Mouse (Mus musculus): ENCODE measurements around the gene Uchl4.
"Not testable (repeated sequence)": the region's sequence is repeated elsewhere in the genome, so short reads cannot be mapped to it uniquely, and the experiment has no call there.

DNA sequence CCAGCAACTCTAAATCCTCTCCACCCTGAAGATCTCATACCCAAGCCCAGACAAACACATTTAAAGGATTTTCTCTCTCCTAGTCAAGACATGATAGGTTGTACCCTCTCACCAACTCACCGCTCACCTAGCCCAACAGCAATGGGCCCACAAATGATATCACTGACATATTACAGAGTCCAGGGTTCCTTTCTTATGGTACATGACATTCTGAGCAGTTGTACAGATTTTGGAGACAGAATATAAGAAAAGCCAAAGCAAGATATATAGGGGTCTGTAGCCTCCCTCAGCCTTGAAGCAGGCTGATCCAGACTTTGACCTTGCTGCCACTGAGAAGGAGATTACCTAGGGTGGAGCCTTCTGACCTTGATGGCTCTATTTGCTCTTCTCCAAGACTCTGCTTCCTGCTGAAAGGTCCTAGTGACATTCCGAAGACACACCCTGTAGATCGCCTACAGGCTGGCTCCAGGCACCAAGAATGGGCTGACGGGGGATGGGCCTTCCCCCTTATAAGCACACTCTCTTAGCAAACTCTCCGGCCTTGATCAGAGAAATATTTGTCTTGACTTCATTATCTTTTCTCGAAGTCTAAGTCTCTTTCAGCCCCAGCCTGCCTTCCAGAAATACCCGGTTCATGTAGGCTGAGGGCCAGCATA is 36.1 kb upstream of the Uchl4 start:
- not testable (repeated sequence) for TF ChIP-seq CTCF (IDR thresholded peaks at IDR 0.05; ENCODE audit: borderline replicate concordance, insufficient read depth, low read depth, low read length); POLR2A (IDR thresholded peaks at IDR 0.05; ENCODE audit: borderline replicate concordance, insufficient read depth, low read length)
